ENCODE assay signal across 24 mouse cellular contexts in genomic region chr15:96467844-96468243, GRCm38 (mm10). TPM values are rescaled to one million over a fixed set of nuclear protein-coding genes. Genes with fewer than 3 reads are reported as not detected.
DNase-seq lines count a peak whose midpoint lies in the region; ATAC-seq lines count a peak whose summit lies in the region.
"Had no signal": no experiment of that assay in that cellular context is flagged by ENCODE, and none has a peak within 500 bp of the region (broad histone marks: within the 10 kb centered on the region; RNA-seq: fewer than 3 reads in every experiment).

No protein-coding gene starts in this region.

- no peaks in the 10 kb centered on the region for H3K9me3 ChIP-seq in midbrain, embryonic 10.5 days (replicated peaks)
- H3K9me3 ChIP-seq in midbrain, embryonic 11.5 days (ENCODE audit: control insufficient read depth, low read length) = no peaks in the 10 kb centered on the region
- H3K9me3 ChIP-seq in limb, embryonic 10.5 days (replicated peaks) = no peaks in the 10 kb centered on the region
- H3K9me3 ChIP-seq: forebrain, embryonic 10.5 days; forebrain, embryonic 13.5 days; hindbrain, embryonic 10.5 days; hindbrain, embryonic 13.5 days had no signal

- H3K27ac ChIP-seq in midbrain, embryonic 10.5 days (replicated peaks) = no peak overlapping the region
- H3K27ac ChIP-seq in midbrain, embryonic 11.5 days (ENCODE audit: low read depth, low read length) = no peak overlapping the region
- H3K27ac ChIP-seq in limb, embryonic 10.5 days = no peak overlapping the region
- H3K27ac ChIP-seq: forebrain, embryonic 10.5 days; forebrain, embryonic 13.5 days; hindbrain, embryonic 10.5 days; hindbrain, embryonic 13.5 days had no signal

- no peaks in the 10 kb centered on the region for H3K4me1 ChIP-seq in midbrain, embryonic 10.5 days
- H3K4me1 ChIP-seq in midbrain, embryonic 11.5 days (ENCODE audit: control insufficient read depth, insufficient read depth, low read length) = no peaks in the 10 kb centered on the region
- no peaks in the 10 kb centered on the region for H3K4me1 ChIP-seq in limb, embryonic 10.5 days
- H3K4me1 ChIP-seq: forebrain, embryonic 13.5 days; hindbrain, embryonic 10.5 days; hindbrain, embryonic 13.5 days had no signal

- H3K4me2 ChIP-seq in midbrain, embryonic 11.5 days = no peak overlapping the region
- H3K4me2 ChIP-seq: forebrain, embryonic 13.5 days; heart, embryonic 11.5 days; hindbrain, embryonic 13.5 days had no signal

- ATAC-seq in midbrain, embryonic 11.5 days (ENCODE audit: low FRiP score) = no peak
- ATAC-seq: forebrain, embryonic 13.5 days; forebrain, embryonic 16.5 days; hindbrain, embryonic 16.5 days had no signal

- H3K27me3 ChIP-seq in midbrain, embryonic 10.5 days (ENCODE audit: low read depth, poor library complexity, severe bottlenecking) = no peaks in the 10 kb centered on the region
- H3K27me3 ChIP-seq in midbrain, embryonic 11.5 days (ENCODE audit: control insufficient read depth, insufficient read depth, low read length) = no peaks in the 10 kb centered on the region
- H3K27me3 ChIP-seq in limb, embryonic 10.5 days (ENCODE audit: low read depth, poor library complexity, severe bottlenecking) = no peaks in the 10 kb centered on the region
- H3K27me3 ChIP-seq: forebrain, embryonic 13.5 days; hindbrain, embryonic 13.5 days had no signal

- intact Hi-C loops in heart, postnatal 25 days (cut with DNase I) = no loop called here

- H3K9ac ChIP-seq in midbrain, embryonic 11.5 days (ENCODE audit: low read length) = no peak overlapping the region
- H3K9ac ChIP-seq: forebrain, embryonic 13.5 days; hindbrain, embryonic 13.5 days had no signal

- H3K4me3 ChIP-seq in midbrain, embryonic 10.5 days = no peak overlapping the region
- H3K4me3 ChIP-seq in midbrain, embryonic 11.5 days (ENCODE audit: low read depth, low read length) = no peak overlapping the region
- no peak overlapping the region for H3K4me3 ChIP-seq in limb, embryonic 10.5 days
- H3K4me3 ChIP-seq: forebrain, embryonic 10.5 days; forebrain, embryonic 13.5 days; hindbrain, embryonic 10.5 days; hindbrain, embryonic 13.5 days had no signal

- 77% methylated on average over 5 of the region's 5 CpGs for WGBS in midbrain, embryonic 10.5 days
- 76% methylated on average over 5 of the region's 5 CpGs for WGBS in midbrain, embryonic 11.5 days
- WGBS in limb, embryonic 10.5 days = 81% methylated on average over 5 of the region's 5 CpGs

- H3K36me3 ChIP-seq in midbrain, embryonic 10.5 days = no peaks in the 10 kb centered on the region
- H3K36me3 ChIP-seq in midbrain, embryonic 11.5 days (ENCODE audit: control insufficient read depth, insufficient read depth, low read length) = no peaks in the 10 kb centered on the region
- H3K36me3 ChIP-seq in limb, embryonic 10.5 days = no peaks in the 10 kb centered on the region
- H3K36me3 ChIP-seq: forebrain, embryonic 10.5 days; hindbrain, embryonic 10.5 days; hindbrain, embryonic 13.5 days had no signal

- DNase-seq in heart, adult 11 months = peak; percentile 63
- DNase-seq in heart, postnatal 25 days (ENCODE audit: low spot score) = no peak
- DNase-seq in midbrain, embryonic 10.5 days (ENCODE audit: low spot score) = peak; percentile 9
- no peak for DNase-seq in midbrain, embryonic 11.5 days (ENCODE audit: low spot score, missing footprints)
- DNase-seq in A20 (ENCODE audit: low read depth, low spot score) = peak; percentile 82
- DNase-seq in limb, embryonic 10.5 days (ENCODE audit: low spot score) = peak; percentile 5
- DNase-seq in layer of hippocampus, postnatal 10 days (ENCODE audit: low spot score in 2 of 2) = no peak
- DNase-seq: adrenal gland, adult 2 months; adrenal gland, postnatal 25 days; cerebellum, adult 11-12 months; cerebellum, adult 8-10 months; cerebellum, postnatal 10 days; cerebellum, postnatal 36 days; embryo, embryonic 11 days; gastrocnemius, postnatal 10 days; gastrocnemius, postnatal 36 days; heart, postnatal 36 days had no signal

RNA-seq across cellular contexts. Expression of gene Scaf11, which starts 7.2 kb away (rescaled TPM):
- 10 to 100 TPM; 39.8 to 47.1 TPM for total RNA-seq in heart, postnatal 25 days (2021)
- polyA plus RNA-seq in midbrain, embryonic 10.5 days (2016; fragmentation: Nextera tagmentation; extraction: Ambion mirVana) = 88.9 and 102 TPM in 2 replicates
- polyA plus RNA-seq in midbrain, embryonic 11.5 days (2014; fragmentation: Nextera tagmentation; extraction: Ambion mirVana) = 101 and 105 TPM in 2 replicates
- polyA plus RNA-seq in limb, embryonic 10.5 days (2016; fragmentation: Nextera tagmentation; extraction: Ambion mirVana) = 119 and 125 TPM in 2 replicates
- total RNA-seq in layer of hippocampus, postnatal 10 days (2021) = 10 to 100 TPM; 49.9 to 50.3 TPM

Comparison
In these comparisons a context has a peak if more than half of its experiments do, and no peak if none do; other contexts are left out.
1. DNase-seq: peak in heart, adult 11 months (single experiment), midbrain, embryonic 10.5 days (single experiment), A20 (single experiment) and limb, embryonic 10.5 days (single experiment); none in heart, postnatal 25 days (single experiment), midbrain, embryonic 11.5 days (single experiment) and layer of hippocampus, postnatal 10 days (0 of 2).